Mouse (Mus musculus): Measurements from ENCODE around the gene Slc6a3. TPM values are rescaled to one million over a fixed set of nuclear protein-coding genes. Genes with fewer than 3 reads are reported as not detected.

The Slc6a3 gene
- 0.05 TPM in 1 of 2 replicates, not detected in the other for polyA plus RNA-seq (2015; fragmentation: Nextera tagmentation; extraction: Ambion mirVana)

DNA sequence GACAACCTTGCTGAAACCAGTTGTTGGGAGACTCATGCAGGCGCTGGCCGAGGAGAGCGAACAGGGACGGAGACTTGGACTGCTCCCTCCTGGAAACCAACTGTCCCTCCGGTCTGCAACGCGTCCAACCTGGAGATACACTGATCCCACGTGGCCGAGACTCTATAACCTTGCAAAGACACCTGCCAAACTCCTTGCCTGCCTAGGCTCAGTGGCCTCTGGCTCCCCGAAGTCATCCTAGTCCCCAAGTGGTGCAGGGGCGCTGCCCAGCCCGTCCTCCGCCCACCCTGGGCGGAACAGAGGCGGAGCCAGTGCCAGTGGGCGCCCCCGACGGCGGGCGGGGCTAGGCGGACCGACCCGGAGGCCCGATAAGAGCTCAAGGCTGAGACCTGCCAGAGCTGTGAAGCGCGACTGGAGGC is at the start of gene Slc6a3:
TSS of gene Slc6a3 (plus strand) at position 345 of the 419 bp plus-strand sequence.
- H3K9ac ChIP-seq (ENCODE audit: low read length) = peak within 1 kb of the TSS; percentile 19; the same call in 1 of the 2 replicates

DNA sequence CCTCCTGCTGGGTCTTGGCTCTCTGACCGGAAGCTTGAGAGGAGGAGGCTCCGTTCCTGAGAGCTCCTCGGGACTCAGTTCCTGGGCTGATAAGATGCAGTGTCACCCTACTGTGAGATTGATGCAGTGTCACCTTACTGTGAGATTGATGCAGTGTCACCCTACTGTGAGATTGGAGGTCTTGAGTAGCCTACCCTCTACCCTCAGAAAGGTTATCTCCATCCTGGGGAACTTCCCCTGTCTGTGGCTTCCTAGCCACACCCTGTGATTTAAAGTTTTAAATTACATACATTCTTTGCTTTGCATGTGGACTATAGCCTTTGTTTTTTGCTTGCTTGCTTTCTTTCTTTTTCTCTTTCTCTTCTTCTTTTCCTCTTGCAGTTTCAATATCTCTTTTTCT is 48.4 kb upstream of the Slc6a3 start:
- Histone ChIP-seq H3K4me3 (ENCODE audit: low read depth, low read length) (no peak overlapping the region), H3K4me1 (replicated peaks; ENCODE audit: control insufficient read depth, insufficient read depth) (no peaks in the 10 kb centered on the region), H3K36me3 (ENCODE audit: control insufficient read depth, insufficient read depth, low read length) (0 out of 2 replicates have a peak, but pooled peaks cover 6% of the 10 kb centered on the region), H3K27me3 (ENCODE audit: control insufficient read depth, insufficient read depth, low read length) (no peaks in the 10 kb centered on the region), H3K4me2 (replicated peaks; ENCODE audit: low read depth) (no peak overlapping the region), H3K9me3 (ENCODE audit: control insufficient read depth, low read length) (no peaks in the 10 kb centered on the region), H3K9ac (ENCODE audit: low read length) (no peak overlapping the region), H3K27ac (replicated peaks) (no peak overlapping the region)
- ATAC-seq (ENCODE audit: low FRiP score, low TSS enrichment) (no peak), DNase-seq (ENCODE audit: low spot score) (no peak)
- TF ChIP-seq CTCF (IDR thresholded peaks at IDR 0.05; ENCODE audit: low read depth) (no peak), EP300 (optimal IDR thresholded peaks at IDR 0.05) (no peak)
- 53% methylated on average over 3 of the region's 3 CpGs for whole genome bisulfite sequencing

More for the DNA sequence above, at the start of gene Slc6a3:
- DNase-seq (ENCODE audit: low spot score) (peak; percentile 71), ATAC-seq (ENCODE audit: low FRiP score, low TSS enrichment) (peak; percentile 54; the same call in 1 of the 2 replicates)
- WGBS = 0% methylated on average over 26 of the region's 26 CpGs
- H3K36me3 ChIP-seq (ENCODE audit: control insufficient read depth, insufficient read depth, low read length) = no peaks in the 10 kb centered on the region
- H3K4me1 ChIP-seq (replicated peaks; ENCODE audit: control insufficient read depth, insufficient read depth) = no peaks in the 10 kb centered on the region
- H3K9me3 ChIP-seq (ENCODE audit: control insufficient read depth, low read length) = no peaks in the 10 kb centered on the region
- peak within 1 kb of the TSS; percentile 47 for H3K4me3 ChIP-seq (ENCODE audit: low read depth, low read length)
- H3K27me3 ChIP-seq (ENCODE audit: control insufficient read depth, insufficient read depth, low read length) = peaks cover 3% of the 10 kb centered on the region; the same call in 1 of the 2 replicates
- no peak within 1 kb of the TSS for H3K27ac ChIP-seq (replicated peaks)
- no peak for TF ChIP-seq CTCF (IDR thresholded peaks at IDR 0.05; ENCODE audit: low read depth)
- TF ChIP-seq EP300 (optimal IDR thresholded peaks at IDR 0.05) = no peak
- peak within 1 kb of the TSS; percentile 69 for H3K4me2 ChIP-seq (replicated peaks; ENCODE audit: low read depth)

GRCm38 (mm10) chr13:73488707-73489106 is 47.8 kb upstream of the Slc6a3 start:
- no peak for TF ChIP-seq EP300 (optimal IDR thresholded peaks at IDR 0.05)
- no peak for TF ChIP-seq CTCF (IDR thresholded peaks at IDR 0.05; ENCODE audit: low read depth)
- Histone ChIP-seq H3K36me3 (ENCODE audit: control insufficient read depth, insufficient read depth, low read length) (0 out of 2 replicates have a peak, but pooled peaks cover 6% of the 10 kb centered on the region), H3K9ac (ENCODE audit: low read length) (no peak overlapping the region), H3K4me1 (replicated peaks; ENCODE audit: control insufficient read depth, insufficient read depth) (no peaks in the 10 kb centered on the region), H3K27ac (replicated peaks) (no peak overlapping the region), H3K9me3 (ENCODE audit: control insufficient read depth, low read length) (no peaks in the 10 kb centered on the region), H3K4me3 (ENCODE audit: low read depth, low read length) (no peak overlapping the region), H3K27me3 (ENCODE audit: control insufficient read depth, insufficient read depth, low read length) (no peaks in the 10 kb centered on the region), H3K4me2 (replicated peaks; ENCODE audit: low read depth) (no peak overlapping the region)
- DNase-seq (ENCODE audit: low spot score) = no peak
- no peak for ATAC-seq (ENCODE audit: low FRiP score, low TSS enrichment)
- 79% methylated on average over 9 of the region's 9 CpGs for WGBS

DNA sequence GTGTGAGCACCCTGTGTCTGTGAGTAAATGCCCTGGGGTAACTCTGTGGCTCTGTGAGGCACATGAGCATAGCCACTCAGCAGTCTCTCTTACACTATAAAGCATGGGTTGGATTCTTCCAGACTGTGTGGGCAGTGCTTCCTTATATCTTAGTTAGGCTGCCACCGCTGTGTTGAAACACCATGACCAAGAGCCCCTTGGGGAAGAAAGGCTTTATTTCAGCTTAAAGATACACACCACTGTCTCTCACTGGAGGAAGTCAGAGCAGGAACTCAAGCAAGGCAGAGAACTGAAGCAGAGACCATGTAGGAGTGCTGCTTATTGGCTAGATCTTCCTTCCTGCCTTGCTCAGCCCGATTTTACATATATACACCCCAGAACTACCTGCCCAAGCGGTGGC is 46.6 kb upstream of the Slc6a3 start:
- no peaks in the 10 kb centered on the region for H3K4me1 ChIP-seq (replicated peaks; ENCODE audit: control insufficient read depth, insufficient read depth)
- H3K27me3 ChIP-seq (ENCODE audit: control insufficient read depth, insufficient read depth, low read length) = no peaks in the 10 kb centered on the region
- no peak overlapping the region for H3K9ac ChIP-seq (ENCODE audit: low read length)
- H3K36me3 ChIP-seq (ENCODE audit: control insufficient read depth, insufficient read depth, low read length) = 0 out of 2 replicates have a peak, but pooled peaks cover 6% of the 10 kb centered on the region
- H3K27ac ChIP-seq (replicated peaks) = no peak overlapping the region
- H3K4me3 ChIP-seq (ENCODE audit: low read depth, low read length) = no peak overlapping the region
- ATAC-seq (ENCODE audit: low FRiP score, low TSS enrichment) (no peak), DNase-seq (ENCODE audit: low spot score) (no peak)
- H3K4me2 ChIP-seq (replicated peaks; ENCODE audit: low read depth) = no peak overlapping the region
- WGBS = 90% methylated on average over 3 of the region's 3 CpGs
- TF ChIP-seq EP300 (optimal IDR thresholded peaks at IDR 0.05) (no peak), CTCF (IDR thresholded peaks at IDR 0.05; ENCODE audit: low read depth) (no peak)
- H3K9me3 ChIP-seq (ENCODE audit: control insufficient read depth, low read length) = no peaks in the 10 kb centered on the region

GRCm38 (mm10) chr13:73490564-73491170 is 45.9 kb upstream of the Slc6a3 start:
- H3K27me3 ChIP-seq (ENCODE audit: control insufficient read depth, insufficient read depth, low read length) = no peaks in the 10 kb centered on the region
- ATAC-seq (ENCODE audit: low FRiP score, low TSS enrichment) (no peak), DNase-seq (ENCODE audit: low spot score) (no peak)
- H3K4me3 ChIP-seq (ENCODE audit: low read depth, low read length) = no peak overlapping the region
- WGBS = 79% methylated on average over 8 of the region's 8 CpGs
- no peaks in the 10 kb centered on the region for H3K4me1 ChIP-seq (replicated peaks; ENCODE audit: control insufficient read depth, insufficient read depth)
- H3K9ac ChIP-seq (ENCODE audit: low read length) = no peak overlapping the region
- no peaks in the 10 kb centered on the region for H3K9me3 ChIP-seq (ENCODE audit: control insufficient read depth, low read length)
- TF ChIP-seq CTCF (IDR thresholded peaks at IDR 0.05; ENCODE audit: low read depth) (no peak), EP300 (optimal IDR thresholded peaks at IDR 0.05) (no peak)
- H3K36me3 ChIP-seq (ENCODE audit: control insufficient read depth, insufficient read depth, low read length) = 0 out of 2 replicates have a peak, but pooled peaks cover 6% of the 10 kb centered on the region
- no peak overlapping the region for H3K27ac ChIP-seq (replicated peaks)
- H3K4me2 ChIP-seq (replicated peaks; ENCODE audit: low read depth) = no peak overlapping the region

DNA sequence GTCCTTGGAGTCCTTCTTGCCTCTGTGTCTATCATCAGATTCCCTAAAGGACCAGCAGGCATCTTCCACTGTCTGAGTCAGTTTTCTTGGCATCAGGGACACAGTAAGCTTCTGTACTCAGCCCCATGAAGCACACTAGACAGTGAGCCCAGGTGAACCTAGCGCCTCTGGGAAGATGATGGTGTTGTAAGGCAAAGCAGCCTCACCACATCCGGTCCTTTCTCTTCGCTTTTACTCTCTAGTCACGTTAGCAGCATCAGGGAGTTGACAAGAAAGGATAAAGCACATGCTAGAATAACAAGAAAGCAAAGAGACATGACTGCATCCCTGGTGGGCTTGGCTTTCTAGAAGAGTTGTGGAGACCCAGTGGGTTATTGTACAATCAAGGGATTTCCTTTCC is 43.4 kb upstream of the Slc6a3 start:
- Histone ChIP-seq H3K4me1 (replicated peaks; ENCODE audit: control insufficient read depth, insufficient read depth) (no peaks in the 10 kb centered on the region), H3K36me3 (ENCODE audit: control insufficient read depth, insufficient read depth, low read length) (peaks cover 6% of the 10 kb centered on the region; the same call in 1 of the 2 replicates), H3K27ac (replicated peaks) (no peak overlapping the region), H3K27me3 (ENCODE audit: control insufficient read depth, insufficient read depth, low read length) (no peaks in the 10 kb centered on the region), H3K4me3 (ENCODE audit: low read depth, low read length) (no peak overlapping the region), H3K9ac (ENCODE audit: low read length) (no peak overlapping the region), H3K9me3 (ENCODE audit: control insufficient read depth, low read length) (no peaks in the 10 kb centered on the region), H3K4me2 (replicated peaks; ENCODE audit: low read depth) (no peak overlapping the region)
- WGBS = 89% methylated on average over 4 of the region's 4 CpGs
- ATAC-seq (ENCODE audit: low FRiP score, low TSS enrichment) (no peak), DNase-seq (ENCODE audit: low spot score) (no peak)
- TF ChIP-seq EP300 (optimal IDR thresholded peaks at IDR 0.05) (no peak), CTCF (IDR thresholded peaks at IDR 0.05; ENCODE audit: low read depth) (no peak)
